Mouse (Mus musculus) adrenal gland, adult 2 months (tissue): Measurements from ENCODE around the gene Lpcat3. TPM values are rescaled to one million over a fixed set of nuclear protein-coding genes. Genes with fewer than 3 reads are reported as not detected.
"Not testable (repeated sequence)": the region's sequence is repeated elsewhere in the genome, so short reads cannot be mapped to it uniquely, and the experiment has no call there.

Source experiments
- DNase-seq: peaks from one replicate; pipeline ENCODE4 v3.0.0; 2021
- polyA plus RNA-seq: library from polyadenylated mRNA; depleted of rRNA; stranded (reverse); fragments of >200 nt; gene quantifications from 2 replicates; pipeline ENCODE4 v1.2.3, GENCODE M21; 2012
- total RNA-seq, 2 experiments: library from RNA; stranded (reverse); gene quantifications; 2 replicates each; pipeline ENCODE4 v1.2.3; 2021

Gene Lpcat3
- total and polyA plus RNA-seq, 3 experiments: 92.1 to 155 (median 138) TPM

DNA sequence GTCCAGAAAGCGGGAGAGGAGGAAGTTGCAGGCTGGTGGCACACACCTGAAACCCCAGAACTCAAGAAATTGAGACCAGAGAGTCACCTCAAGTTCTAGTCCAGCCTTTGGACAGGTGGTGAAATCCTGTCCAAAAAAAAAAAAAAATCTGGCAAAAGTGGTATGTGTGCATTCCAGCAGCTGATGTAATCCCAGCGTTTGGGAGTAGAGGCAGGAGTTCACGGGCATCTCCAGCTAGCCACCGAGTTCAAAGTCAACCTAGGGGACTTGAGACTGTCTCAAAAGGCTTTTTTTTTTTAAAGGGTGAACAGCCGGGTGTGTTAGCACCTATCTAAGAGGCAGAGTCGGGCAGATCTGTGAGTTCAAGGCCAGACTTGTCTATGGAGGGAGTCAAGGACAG lies 13.3 kb downstream of the Lpcat3 start:
- DNase-seq: peak; percentile 45

DNA sequence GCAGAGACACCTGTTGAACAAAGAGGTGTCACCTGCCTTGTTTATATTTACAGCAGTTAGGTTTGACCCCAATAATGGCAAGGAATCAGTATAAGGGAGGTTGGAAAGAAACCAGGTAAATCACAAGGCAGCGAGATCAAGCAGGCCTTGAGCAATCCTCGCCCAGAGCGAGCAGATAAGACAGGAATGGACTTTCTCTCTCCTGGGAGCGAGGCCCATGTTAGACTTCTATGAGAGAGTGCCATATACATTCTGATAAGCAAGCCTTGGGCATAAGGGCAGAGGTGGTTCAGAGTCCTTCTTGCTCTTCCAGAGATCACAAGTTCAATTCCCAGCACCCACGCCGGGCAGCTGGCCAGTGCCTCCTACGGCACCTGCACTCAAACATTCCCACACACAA lies 15.9 kb downstream of the Lpcat3 start:
- no peak for DNase-seq

DNA sequence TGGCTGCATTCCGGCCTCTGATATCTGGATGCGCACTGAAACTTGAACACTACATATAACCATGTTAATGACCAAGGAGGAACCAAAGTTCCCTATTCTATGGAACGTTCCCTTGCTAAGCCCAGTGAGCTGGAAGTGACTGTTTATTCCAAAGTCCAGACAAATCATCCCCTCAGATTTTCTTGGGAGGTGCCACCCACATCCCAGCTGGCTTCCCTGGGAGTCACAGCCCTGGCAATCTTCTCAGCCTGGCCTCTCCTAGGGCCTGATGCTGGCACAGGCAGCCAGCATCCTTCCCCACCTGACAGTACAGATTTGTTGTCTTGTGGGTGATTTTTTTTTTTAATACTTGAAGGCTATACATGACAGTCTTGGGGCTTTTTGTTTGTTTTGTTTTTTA lies 16.7 kb downstream of the Lpcat3 start:
- DNase-seq: no peak

DNA sequence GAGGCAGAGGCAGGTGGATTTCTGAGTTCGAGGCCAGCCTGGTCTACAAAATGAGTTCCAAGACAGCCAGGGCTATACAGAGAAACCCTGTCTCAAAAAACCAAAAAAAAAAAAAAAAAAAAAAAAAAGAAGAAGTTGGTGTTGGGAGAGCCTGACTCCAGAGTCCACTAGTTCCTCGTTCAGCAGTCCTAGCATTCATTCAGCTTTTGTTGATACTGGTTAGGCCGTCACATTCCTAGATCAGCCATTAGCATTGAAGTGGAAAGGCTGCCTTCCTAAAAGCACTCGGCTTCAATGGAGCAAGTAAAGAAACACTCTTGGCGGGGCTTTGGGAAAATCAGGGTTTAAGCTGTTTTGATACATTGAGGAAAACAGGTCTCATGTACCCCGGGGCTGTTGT lies 19.5 kb downstream of the Lpcat3 start:
- DNase-seq: not testable (repeated sequence)

DNA sequence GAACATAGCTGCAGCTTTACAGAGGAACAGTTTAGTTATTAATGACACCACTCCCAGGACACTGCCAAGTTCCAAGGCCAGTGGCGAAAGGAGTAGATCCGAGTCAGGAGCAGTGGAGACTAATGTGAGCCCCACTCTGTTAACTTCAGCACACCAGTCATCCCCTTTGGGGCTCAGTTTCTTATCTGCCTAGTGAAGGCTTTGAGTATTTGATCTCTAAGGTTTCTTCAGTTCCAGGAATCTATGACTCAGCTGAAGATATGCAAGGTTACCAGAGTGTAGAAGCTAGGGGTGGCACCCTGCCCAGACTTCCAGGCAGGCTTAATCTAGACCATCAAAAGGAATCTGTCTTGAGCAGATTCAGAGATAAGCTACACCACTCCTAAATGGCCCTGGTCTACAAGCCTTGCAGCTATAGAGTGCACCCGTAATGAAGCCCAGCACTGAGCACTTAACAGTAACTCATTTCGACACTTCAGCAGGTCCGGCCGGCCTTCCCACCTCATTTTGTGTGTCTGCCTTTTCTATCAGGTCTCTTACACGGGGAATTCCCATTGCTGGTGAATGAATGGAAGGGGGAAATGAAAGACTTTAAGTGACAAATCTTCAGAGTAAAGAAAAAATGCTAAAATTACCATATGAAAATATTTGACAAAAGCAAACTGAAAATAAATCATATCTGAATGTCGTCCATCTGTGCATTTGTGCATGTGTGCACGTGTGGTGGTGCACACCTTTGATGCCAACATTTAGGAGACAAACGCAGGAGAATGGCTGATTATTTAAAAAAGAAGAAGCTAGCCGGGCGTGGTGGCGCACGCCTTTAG lies 21.0 kb downstream of the Lpcat3 start:
- DNase-seq: peak; percentile 90

DNA sequence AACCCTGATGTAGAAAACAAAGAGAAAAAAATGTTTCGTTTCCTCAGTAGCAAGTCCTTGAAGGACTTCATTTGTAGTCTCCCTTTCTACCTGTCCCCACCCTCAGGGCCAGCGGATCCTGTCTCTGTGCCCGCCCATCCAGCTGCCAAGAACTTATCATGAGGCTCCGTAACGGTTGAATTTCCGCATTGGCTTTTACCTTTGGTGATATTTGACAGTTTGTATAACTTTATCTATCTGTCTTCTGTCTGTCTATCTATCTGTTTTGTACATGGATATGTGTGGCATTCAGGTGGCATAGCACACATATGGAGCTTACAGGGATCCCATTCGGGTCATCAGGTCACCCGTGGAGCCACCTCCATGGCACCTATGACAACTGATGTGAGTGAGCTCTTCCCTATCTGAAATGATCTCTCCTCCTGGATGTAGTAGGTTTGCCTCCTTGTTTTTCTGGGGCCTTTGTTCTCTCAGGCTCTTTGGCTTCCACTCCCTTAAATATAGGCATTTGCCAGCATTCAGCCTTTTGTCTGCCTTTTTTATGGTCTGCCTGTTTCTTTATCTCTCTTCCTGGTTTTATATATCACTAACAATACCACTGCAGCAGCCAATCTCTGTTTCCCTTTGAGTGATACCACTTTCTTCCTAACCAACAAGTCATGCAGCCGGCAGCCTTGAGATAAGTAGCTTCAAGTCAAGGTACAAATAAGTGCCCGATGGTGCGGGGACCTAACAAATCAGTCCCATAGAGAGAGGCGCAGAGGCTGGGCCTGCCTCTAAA lies 23.0 kb downstream of the Lpcat3 start:
- no peak for DNase-seq

DNA sequence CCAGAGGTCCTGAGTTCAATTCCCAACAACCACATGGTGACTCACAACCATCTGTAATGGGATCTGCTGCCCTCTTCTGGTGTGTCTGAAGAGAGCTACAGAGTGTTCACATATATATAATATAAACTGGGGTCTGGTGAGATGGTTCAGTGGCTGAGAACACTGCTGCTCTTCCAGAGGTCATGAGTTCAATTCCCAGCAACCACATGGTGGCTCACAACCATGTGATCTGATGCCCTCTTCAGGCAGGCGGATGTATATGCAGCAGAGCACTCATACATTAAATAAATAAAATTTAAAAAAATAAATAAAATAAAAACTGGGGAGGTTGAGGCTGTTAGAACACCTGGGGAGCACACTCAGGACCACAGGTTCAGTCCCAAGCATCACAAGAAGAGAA lies 23.8 kb downstream of the Lpcat3 start:
- DNase-seq: not testable (repeated sequence)

DNA sequence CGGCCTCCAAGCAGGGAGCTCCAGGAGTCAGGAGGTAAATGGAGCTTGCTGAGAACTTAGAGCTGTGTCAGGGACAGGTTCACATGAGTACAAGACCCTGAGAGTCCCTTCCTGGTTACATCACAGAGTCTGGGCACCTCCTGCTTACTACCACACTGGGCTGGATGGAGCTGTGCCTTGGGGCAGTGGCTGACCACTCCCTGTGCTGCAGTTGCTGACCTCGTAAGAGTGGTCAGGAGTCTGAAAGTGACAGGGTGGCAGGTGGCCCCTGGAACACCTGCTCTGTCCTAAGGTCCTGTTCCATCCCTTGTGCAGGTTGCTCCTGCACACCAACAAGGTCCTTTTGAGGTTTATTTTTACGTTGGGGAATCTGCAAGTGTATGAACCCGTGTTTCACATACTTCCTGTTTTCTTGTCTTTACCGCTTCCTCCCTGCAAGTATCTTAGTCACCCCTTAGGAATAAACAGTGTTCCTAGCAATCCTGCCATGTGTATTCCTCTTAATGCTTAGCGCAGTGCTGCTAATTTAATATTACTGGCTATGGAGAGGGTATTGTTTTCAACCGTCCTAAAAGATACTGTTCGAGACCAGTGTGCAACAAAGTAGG lies 25.4 kb downstream of the Lpcat3 start:
- DNase-seq: no peak

DNA sequence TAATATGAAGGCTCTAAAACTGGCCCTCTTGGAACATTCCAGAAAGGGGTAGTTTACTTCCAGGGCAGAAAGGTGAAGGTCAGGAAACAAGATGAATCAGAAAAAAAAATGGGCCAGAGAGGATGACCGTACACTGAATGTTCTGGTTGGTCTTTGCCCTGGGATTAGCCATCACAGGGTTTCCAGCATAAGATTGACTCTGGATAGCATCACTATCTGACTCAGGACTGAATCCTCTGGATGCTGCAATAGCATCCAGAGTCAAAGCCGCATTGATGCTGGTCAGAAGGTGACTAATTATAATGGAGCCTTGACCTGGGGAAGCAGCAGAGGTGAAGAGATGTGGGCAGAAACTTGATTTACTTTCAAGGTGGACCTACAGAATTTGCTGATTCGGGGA lies 26.2 kb downstream of the Lpcat3 start:
- DNase-seq: peak; percentile 61

DNA sequence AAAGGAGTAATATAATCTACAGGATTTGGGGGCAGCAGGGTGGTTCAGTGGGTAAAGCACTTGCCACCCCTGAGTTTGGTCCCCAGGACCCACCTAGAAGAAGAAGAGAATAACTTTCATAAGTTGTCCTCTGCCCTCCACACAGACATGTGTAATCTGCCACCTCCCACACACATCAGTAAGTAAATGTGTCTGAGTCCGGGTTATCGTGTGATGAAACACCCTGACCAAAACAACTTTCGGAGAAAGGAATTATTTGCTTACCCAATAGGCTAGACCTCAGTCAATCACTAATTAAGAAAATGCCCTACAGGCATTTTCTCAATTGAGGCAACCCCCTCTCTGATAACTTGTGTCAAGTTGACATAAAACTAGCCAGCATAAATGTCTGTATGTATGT lies 27.7 kb downstream of the Lpcat3 start:
- no peak for DNase-seq

DNA sequence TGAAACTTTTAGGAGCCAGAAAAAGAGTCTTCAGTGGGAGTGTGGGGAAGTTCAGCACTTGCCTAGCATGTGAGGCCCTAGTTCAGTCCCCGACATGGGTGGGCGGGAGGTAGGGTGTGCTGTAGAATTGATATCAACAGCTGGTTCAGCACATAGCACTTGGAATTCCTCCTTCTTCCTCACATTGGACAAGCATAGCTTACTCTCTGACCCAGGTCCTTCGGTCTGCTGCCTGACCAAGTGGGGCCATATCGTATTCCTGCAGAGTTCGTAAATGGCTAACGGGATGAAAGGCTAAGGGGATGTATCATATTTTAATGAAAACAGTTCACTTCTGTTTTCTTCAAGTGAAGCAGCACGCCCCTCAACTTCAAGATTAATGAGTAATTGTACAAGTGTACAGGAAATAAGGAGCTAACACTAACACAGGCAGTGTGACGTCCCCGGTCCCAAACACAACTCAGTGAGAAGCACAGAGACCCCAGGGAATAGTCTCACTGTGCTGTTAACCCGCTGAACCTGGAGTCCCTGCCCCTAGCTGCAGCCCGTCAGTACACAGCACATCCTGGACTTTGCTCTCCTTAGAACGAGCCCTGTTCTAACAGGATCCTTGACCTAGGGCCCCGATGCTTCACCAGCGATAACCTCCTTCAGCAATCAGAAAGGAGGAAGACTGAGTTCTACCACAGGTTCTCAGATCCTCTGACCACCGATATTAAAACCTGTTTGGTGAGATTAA lies 30.6 kb downstream of the Lpcat3 start:
- no peak for DNase-seq

DNA sequence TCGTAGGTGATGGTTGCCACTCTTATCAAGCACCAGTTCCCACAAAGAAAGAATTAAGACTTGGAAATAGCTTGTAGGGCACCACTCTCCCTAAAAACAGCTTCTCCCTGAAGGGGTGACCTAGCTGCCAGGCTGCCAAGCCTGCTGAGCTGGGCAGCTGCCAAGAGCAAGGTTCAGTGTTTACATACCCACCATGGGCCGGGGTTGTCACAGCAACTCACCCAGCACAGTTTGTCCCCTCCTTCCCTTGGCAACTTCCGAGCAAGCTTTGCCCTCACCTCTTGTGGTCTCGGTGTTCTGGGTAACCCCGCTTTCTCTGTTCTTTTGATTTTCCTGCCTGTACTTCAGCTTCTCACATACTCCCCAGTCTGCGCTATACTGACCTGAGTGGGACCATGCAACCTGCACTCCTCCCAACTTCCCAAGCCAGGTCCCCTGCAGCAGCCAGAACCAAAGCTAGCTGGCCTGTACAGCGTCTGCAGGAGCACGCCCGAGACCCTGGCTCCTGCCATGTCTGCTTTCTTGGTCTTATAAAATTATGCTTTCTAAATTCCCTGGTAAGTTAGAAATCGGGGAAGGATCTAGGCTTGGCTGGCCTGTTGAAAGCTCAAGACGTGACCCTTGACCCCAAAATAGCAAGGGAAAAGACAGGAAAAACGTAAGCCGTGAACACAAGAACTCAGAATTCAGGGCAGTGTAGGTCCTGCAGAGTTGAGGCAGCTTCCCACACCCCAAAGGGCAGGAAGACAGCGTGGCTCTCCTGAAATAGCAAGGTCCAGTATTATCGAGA lies 31.5 kb downstream of the Lpcat3 start:
- DNase-seq: peak; percentile 76

DNA sequence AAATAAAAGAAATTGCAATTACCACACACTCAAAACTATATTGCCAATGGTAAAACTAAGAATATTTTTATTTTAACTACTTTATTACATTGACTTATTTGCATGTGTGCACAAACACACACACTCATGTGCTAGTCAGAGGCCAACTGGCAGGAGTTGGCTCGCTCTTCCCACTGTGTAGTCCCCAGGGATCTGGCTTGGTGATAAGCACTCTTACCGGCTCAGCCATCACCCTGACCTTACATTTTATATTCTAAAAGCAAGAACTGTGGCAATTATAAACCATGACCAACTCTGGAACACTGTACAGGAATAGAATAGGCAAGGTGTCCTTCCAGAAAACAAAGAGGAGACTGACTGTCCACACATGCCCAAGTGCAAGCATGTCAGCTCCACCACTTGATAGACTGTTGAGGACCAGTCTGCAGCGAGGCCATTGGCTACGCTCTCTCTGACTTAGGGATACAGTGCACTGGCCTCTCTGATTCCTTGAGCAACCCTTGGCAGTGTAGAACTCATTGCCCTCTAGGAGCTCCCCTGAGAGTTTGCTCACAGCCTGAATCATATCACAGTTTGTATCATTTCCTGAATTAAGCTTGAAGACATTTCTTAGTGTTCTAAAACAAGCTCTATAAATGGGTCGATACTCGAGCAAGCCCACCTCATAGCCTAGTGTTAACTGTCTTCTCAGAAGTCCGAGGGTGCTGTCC lies 33.8 kb downstream of the Lpcat3 start:
- DNase-seq: no peak

DNA sequence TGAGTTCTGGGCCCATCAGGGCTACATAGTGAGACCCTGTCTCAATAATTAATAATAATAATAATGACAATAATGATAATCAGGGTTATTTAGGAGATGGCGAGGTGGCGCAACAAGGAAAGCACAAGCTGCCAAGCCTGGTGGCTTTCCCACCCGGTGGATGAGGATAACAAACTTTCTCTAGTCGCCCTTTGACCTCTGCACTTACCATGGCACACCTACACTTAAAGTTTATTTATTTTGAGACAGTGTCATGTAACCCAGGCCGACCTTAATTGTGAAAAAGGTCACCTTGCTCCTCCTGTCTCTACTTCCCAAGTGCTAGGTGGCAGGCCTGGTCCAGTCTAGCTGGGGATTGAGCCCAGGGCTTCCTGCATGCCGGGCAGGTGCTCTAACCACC lies 35.9 kb downstream of the Lpcat3 start:
- no peak for DNase-seq

DNA sequence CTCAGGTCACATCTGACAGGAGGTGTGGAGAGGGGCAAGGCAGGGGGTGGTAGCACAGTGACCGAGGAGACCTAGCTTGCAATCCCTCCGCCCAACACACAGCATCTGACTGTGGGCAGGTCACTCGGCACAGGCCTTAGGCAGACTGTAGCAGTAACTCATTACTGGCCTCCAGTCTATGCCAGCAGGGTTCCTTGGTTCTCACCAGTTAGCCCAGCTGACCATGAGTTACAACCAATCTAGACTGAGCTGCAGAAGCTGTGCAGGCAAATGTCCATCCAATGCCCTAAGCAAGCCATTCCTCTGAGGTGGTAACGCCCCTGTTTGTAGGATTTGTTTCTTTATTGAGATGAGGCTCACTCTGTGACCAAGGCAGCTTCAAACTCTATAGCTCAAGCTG lies 36.5 kb downstream of the Lpcat3 start:
- DNase-seq: no peak

DNA sequence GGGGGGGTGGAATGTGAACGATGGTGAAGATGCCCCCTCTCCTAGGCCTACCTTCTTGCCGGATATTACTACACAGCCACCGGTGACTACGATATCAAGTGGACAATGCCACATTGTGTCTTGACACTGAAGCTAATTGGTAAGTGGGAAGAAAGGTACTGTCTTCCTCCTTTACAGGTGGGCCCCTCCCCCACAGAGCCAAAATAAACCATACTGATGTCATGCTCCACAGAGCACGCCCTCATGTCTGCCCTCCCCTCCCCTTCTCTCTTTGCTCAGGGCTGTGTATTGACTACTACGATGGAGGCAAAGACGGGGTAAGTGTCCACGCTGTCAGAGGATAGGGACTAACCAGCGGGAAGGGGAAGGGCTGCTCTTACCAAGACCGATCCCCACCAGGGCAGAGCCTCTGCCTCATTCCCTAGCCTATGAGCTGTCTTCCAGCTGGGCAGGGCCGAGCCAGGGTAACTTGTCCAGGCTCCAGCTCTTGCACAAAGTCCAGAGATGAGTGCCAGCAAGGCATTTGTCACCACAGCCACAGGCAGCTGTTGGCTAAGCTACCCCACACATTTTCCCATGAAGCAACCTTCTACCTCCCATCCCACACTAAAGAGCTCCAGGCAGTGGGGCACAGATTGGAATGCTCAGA lies 37.3 kb downstream of the Lpcat3 start:
- peak; percentile 92 for DNase-seq

DNA sequence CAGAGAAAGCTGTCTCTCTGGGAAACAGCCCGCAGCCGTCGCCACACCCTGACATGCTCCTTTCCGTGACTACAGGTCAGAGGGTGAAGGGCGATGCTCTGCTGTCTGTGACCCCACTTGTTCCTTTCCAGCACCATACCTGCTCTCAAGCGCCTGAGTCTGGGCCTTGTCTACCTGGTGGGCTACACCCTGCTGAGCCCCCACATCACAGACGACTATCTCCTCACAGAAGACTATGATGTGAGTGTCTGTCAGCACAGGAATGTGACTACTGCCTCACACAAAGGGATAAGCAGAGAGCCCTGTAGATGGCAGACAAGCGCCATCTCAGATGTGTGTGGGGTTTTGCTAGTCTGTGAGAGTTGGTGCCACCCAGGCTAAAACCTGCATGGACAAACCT lies 38.5 kb downstream of the Lpcat3 start:
- peak; percentile 53 for DNase-seq

DNA sequence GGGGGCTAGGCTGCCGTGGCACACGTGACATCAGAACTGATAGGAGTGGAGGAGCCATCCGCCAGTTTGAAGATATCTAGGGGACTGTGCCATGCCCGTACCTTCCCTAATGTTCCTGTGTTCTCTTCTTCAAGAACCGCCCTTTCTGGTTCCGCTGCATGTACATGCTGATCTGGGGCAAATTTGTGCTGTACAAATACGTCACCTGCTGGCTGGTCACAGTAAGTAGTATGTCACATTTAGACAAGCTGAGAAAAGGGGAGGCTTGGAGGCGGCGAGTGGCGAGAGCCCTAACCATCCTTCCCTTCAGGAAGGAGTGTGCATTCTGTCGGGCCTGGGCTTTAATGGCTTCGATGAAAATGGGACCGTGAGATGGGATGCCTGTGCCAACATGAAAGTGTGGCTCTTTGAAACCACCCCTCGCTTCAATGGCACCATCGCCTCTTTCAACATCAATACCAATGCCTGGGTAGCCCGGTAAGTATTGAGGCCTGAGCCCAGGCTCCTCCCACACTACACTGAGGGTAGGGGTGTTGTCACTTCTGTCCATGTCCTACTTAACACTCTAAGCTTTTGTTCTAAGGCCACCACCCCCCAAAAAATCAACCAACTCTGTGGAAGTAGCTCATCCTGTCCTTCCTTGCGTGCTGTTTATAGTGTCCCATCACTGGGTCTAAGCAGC lies 39.4 kb downstream of the Lpcat3 start:
- no peak for DNase-seq

DNA sequence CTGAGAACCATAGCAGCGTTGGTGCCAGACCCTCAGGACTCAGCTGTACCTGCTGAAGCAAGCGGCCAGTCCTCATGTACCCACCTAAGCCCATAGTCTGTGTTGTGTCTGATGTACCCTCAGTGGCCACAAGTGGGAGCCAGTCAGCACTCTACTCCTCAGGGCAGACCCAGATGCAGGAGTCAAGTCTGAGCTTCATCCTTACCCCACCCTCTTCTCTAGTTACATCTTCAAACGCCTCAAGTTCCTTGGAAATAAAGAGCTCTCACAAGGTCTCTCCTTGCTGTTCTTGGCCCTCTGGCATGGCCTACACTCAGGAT lies 39.9 kb downstream of the Lpcat3 start:
- DNase-seq: peak; percentile 69

DNA sequence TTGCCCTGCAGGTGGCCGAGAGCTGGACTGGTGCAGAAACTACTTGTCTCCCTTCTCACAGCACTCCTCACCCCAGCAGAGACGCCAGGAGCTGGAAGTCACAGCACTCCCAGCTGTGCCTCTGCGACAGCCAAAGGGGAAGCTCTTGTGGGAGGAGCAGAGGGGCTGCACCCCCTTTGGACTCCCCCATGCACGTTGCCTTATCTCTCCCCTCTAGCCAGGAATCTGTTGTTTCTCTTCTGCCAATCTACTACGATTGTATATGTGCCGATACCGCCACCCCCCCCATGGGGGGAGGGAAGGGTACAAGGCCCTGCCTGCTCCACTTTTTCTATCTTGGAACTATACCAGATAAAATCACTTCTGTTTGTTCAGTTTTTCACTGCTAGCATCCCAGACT lies 41.0 kb downstream of the Lpcat3 start:
- DNase-seq: no peak
